Mouse (Mus musculus) MEL (cell line): ENCODE measurements around the gene Tfap2e.

Experiments
- CTCF ChIP-seq, 3 experiments: IDR thresholded peaks in 2 of 3; conservative IDR thresholded peaks in 1 of 3; 2 replicates each; pipeline ENCODE4 v1.5.1; 2011 to 2012; ENCODE audit warnings: low read length in 3 of 3, low read depth in 2 of 3, mild to moderate bottlenecking in 2 of 3, improper control_type of control experiment in 1 of 3, inconsistent platforms in 1 of 3, mixed read lengths in 1 of 3, moderate library complexity in 1 of 3; ENCODE audit not compliant: control insufficient read depth in 1 of 3, insufficient read depth in 1 of 3, poor library complexity in 1 of 3, severe bottlenecking in 1 of 3
- E2F4 ChIP-seq: IDR thresholded peaks from 2 replicates; pipeline ENCODE4 v1.6.1; 2011; ENCODE audit warnings: low read depth, low read length, improper control_type of control experiment, borderline replicate concordance
- EP300 ChIP-seq, 2 experiments: IDR thresholded peaks; 2 replicates each; pipeline ENCODE4 v1.6.1; 2011; ENCODE audit warnings: improper control_type of control experiment in 2 of 2, low read length in 2 of 2, low read depth in 1 of 2, mild to moderate bottlenecking in 1 of 2
- MAFK ChIP-seq: IDR thresholded peaks from 2 replicates; pipeline ENCODE4 v1.6.1; 2011; ENCODE audit warnings: low read depth, mild to moderate bottlenecking, low read length, improper control_type of control experiment, borderline replicate concordance
- POLR2A ChIP-seq, 2 experiments: IDR thresholded peaks; 2 replicates each; pipeline ENCODE4 v1.6.1; 2011 to 2012; ENCODE audit warnings: low read length in 2 of 2, mild to moderate bottlenecking in 2 of 2, control low read depth in 1 of 2, improper control_type of control experiment in 1 of 2, low read depth in 1 of 2, moderate library complexity in 1 of 2; ENCODE audit not compliant: control insufficient read depth in 1 of 2, insufficient read depth in 1 of 2, poor library complexity in 1 of 2
- TAL1 ChIP-seq: IDR thresholded peaks from 2 replicates; pipeline ENCODE4 v1.6.1; 2012; ENCODE audit warnings: mild to moderate bottlenecking, inconsistent platforms, low read length, moderate library complexity, mixed read lengths
- ZC3H11A ChIP-seq: IDR thresholded peaks from 2 replicates; pipeline ENCODE4 v1.6.1; 2012; ENCODE audit warnings: low read depth, mild to moderate bottlenecking, inconsistent platforms, low read length, improper control_type of control experiment

- TF ChIP-seq ZC3H11A, result no peak
- no peak for TF ChIP-seq POLR2A (IDR thresholded peaks at IDR 0.05; ENCODE audit: control insufficient read depth in 1 of 2, insufficient read depth in 1 of 2, low read depth in 1 of 2, low read length in 2 of 2, poor library complexity in 1 of 2)
- TF ChIP-seq EP300 (IDR thresholded peaks at IDR 0.05; ENCODE audit: low read depth in 1 of 2, low read length in 2 of 2), result no peak
- TF ChIP-seq CTCF (IDR thresholded peaks at IDR 0.05 in 2 of 3, conservative IDR thresholded peaks at IDR 0.05 in 1 of 3; ENCODE audit: control insufficient read depth in 1 of 3, insufficient read depth in 1 of 3, low read depth in 2 of 3, low read length in 3 of 3, poor library complexity in 1 of 3, severe bottlenecking in 1 of 3), result no peak
- no peak for TF ChIP-seq MAFK
- TF ChIP-seq TAL1, result no peak
- TF ChIP-seq E2F4, result no peak
These were observed 16.6 kb upstream of the Tfap2e start for GRCm38 (mm10) chr4:126752608-126753141.
